Mouse (Mus musculus) left cerebral cortex, adult 8-10 months (tissue): Measurements from ENCODE around the gene Dact3. TPM values are rescaled to one million over a fixed set of nuclear protein-coding genes. Genes with fewer than 3 reads are reported as not detected.

ENCODE experiments used
- DNase-seq, 2 experiments: peaks; one replicate each; pipeline ENCODE4 v3.0.0; 2022; ENCODE audit warnings: low spot score in 2 of 2
- total RNA-seq, 4 experiments: library from RNA; stranded (reverse); gene quantifications; 2 replicates each; pipeline ENCODE4 v1.2.4; 2022

Dact3 gene
- total RNA-seq, 4 experiments from 2014 or later = 163 to 169 (median 166) TPM

DNA sequence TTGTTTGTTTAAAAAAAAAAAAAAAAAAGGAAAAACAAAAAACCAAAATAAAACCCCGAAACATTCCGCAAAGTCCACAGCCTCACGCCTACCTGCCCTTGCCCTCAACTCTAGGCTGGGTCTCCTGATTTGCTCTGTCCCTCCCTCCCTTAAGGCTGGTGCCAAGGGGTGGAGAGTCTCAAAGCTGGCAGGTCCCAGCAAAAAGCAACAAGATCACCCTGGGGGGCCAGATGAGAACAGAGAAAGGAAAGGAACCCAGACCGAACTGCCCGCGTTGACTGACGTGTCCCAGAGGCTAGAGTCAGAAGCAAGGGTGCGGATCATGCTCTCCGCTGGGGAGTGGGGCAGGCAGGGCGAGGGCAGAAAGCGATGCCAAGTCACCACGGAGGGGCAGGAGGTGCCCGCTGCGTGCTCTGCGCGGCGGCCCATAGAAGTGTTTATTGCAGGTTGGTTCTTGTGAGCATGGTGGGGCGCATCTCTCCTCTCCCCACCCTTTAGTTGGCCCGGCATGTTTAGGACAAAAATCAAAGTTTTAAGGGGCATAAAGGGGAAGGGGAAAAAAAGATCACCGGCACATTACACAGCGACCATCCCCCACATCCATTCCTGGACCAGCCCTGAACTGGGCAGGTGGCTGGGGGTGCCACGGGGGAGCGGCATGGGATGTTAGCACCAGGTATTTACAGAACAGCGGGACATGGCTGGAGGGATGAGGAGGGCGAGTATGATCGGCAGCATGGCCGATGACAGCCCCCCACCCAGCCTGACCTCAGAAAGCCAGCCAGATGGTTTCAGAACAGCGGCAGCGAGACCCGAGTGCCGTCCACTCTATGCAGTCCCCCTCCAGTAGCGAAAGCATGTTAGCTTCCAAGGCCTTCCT lies 40.6 kb downstream of the Dact3 start:
- no peak for DNase-seq

- DNase-seq = peak in 1 of 2 experiments; percentile 20
Measured at GRCm38 (mm10) chr7:16916342-16917265, 41.5 kb downstream of the Dact3 start.

DNA sequence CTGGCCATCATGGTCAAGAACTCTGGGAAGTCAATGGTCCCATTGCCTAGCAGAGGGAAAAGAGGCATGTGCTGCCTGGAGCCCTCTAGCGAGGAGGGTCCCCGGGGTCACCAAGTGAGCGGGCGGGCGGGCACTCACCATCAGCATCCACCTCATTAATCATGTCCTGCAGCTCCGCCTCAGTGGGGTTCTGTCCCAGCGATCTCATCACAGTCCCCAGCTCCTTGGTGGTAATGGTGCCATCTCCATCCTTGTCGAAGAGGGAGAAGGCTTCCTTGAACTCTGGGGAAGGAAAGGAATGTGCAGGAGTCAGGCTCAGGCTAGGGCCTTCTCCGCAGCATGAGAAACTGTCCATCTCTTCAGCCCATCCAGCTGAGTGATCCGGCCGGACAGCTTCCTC lies 42.3 kb downstream of the Dact3 start:
- no peak for DNase-seq

DNA sequence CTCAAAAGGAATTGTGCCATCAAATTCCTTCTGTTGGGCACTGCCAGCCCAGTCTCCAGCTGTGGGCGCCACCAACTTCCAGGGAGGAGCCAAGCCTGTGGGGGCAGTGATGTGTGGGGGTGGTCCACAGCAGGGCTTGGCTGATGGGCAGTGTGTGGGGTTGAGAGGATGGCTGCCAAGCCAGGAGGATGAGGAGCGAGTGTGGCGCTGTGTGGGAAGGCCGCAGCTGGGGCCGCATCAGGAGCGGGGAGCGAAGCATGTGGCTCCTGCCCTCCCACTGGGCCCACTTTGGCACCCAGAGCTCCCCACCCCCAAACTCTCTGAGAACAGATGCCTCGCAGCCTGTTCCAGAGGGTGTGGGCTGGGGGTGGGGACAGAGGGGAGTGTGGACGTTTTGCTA lies 42.9 kb downstream of the Dact3 start:
- DNase-seq = peak in 1 of 2 experiments; percentile 89

- DNase-seq = no peak
Measured at GRCm38 (mm10) chr7:16918670-16919069, 43.6 kb downstream of the Dact3 start.

- DNase-seq = no peak
Measured at GRCm38 (mm10) chr7:16919395-16920149, 44.5 kb downstream of the Dact3 start.

DNA sequence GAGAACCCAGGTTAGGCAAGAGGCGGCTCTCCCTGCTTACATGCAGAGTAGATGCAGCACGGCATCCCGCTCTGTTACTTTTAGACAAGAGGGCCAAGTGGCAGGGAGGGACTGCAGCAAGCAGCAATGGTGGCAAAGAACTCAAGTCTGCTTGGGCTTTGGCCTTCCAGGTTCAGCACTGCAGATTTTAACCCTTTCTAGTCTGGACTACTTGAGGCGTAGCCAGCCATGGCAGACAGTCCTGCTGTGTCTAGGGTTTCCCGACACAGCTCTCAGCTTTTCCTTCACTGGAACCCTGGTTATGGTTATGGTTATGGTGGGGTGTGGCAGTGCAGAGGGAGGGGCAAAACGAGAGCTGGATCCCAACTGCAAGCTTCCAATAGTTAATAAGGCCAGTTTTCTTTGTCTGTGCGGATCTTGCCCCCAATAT lies 45.0 kb downstream of the Dact3 start:
- DNase-seq = no peak

DNA sequence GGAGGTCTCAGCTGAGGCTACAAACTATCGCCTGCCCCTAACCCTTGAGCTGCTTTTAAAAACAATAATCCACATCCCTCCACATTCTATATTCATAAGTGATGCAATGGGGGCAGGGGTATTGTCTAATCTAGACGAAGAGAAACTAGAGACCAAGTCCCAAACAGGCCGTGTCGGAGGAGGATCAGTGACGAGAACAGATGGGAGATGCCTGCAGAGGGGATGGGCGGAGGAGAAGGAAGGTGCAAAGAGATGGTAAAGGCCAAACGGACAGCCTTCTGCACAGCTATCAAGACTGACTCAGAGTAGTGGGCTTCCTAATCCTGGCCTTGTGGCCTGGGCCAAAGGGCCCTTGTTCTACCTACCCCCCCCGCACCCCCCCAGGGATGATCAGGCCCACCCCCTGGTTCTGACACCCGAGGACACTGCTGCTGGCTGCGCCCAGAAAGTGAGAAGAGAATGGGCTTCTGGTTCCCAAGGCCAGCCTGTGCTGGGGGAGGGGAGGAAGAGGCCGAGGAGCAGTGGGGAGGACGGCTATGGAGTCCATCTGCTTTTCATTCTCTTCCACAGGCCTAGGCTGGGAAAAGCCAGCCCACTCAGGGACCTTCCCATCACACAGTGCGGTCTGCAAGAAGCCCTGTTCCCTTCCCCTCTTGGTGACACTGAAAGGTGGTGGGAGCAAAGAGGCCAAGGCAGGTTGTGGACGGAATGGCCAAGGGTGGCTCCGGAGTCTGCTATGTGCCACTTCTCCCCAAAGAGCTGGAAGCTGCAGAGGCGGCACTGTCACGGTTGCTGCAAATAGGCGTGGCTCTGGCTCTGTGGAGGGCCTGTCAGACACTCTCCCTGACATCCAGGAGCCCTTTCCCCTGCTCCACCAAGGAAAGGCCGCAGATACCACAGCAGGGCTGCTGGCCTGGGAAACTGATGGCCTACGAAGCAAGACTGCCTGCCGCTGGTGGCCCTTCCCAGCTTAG lies 46.0 kb downstream of the Dact3 start:
- DNase-seq = peak in 1 of 2 experiments; percentile 42

DNA sequence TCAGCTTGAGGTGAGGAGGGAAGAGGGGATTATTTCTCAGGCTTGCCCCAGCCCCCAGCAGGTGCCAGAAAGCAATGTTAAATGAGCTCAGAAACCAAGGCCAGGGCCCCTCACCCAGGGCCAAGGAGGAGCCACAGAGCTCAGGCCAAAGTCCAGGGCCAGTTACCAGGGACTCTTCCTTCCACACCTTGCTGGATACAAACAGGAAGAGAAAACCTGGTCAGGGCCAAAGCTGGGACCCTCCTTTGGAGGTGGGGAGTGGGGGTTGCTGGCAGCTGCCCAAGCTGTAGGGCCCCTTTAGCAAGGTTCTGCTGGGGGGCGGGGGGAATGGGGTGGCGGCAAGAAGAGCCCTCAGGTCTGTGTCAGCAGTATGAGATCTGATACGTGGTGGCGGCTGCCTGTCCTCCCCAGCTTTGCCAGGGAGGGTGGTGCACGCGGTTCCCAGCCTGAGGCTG lies 46.8 kb downstream of the Dact3 start:
- DNase-seq = peak in 1 of 2 experiments; percentile 25

DNA sequence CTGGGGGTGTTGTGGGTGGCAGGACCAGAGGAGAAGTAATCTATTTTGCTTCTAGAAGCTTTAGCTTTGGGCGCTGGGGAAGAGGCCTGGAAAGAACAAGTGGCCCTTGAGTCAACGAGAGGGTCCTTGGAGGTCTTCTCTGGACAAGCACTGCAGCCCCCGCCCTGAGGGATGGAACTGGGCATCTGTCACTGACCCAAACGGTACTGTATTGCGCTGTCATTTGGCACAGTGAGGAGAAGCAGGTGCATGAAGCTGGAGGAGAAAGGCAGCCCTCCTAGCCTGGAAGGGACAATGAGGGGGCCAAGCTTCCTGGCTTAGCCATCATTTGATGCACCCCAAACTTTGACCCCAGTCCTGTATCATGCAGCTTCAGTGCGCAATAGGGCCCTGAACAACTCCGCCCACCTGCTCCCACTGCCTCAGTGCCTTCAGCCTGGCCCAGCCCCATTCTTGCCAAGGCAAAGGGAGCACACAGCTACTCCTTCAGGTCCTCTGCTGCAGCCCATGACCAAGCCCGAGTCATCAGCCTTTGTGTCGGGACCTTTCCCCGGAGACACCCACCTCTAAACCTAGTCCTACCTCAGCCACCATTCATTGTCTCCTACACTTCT lies 47.4 kb downstream of the Dact3 start:
- peak; percentile 34 to 62 for DNase-seq

- DNase-seq = peak; percentile 61 to 70
Measured at GRCm38 (mm10) chr7:16923283-16924036, 48.3 kb downstream of the Dact3 start.

DNA sequence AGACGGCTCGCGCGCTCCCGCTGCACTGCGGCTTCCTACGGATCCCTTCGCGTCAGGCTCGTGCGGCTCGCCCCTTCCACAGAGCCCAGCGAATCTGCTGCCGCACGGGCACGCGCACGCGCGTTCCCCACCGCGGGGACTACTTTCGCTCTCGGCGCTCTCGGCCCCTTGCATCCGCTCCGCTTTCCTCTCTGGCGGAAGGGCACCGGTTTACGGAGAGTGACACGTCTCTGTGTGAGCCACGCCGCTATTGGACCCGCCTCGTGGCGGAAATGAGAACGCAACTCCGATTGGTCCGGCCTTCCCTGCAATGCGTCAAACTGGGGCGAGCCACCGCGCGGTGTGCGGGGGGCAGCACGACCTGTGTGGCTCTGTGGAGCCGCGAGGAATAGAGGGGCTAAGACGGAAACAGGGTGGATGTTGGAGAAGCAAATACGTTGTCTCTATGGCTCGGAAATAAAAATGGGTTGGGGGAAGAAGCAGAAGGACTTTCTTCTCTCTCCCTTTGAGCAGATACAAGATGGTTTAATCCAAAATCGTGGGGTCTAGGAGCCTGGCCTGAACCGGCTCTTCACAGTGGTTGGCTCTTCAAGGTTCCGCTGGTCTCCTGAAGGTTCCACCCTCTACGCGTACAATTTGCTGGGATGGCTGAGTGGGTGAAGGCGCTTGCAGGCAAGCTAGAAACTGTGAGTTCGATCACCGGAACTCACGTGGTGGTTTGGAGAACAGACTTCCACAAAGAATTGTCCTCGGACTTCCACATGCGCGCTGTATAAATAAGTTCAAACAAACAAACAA lies 49.1 kb downstream of the Dact3 start, which contains the start of gene Calm3:
TSS of gene Calm3 (minus strand) at position 78 of the 798 bp plus-strand sequence.
- DNase-seq = peak; percentile 98 to 100

- no peak for DNase-seq
Measured at GRCm38 (mm10) chr7:16928341-16928740, 53.2 kb downstream of the Dact3 start.

GRCm38 (mm10) chr7:16930850-16931249 lies 55.7 kb downstream of the Dact3 start:
- DNase-seq = no peak

- DNase-seq = no peak
Measured at GRCm38 (mm10) chr7:16931968-16932627, 57.0 kb downstream of the Dact3 start.

DNA sequence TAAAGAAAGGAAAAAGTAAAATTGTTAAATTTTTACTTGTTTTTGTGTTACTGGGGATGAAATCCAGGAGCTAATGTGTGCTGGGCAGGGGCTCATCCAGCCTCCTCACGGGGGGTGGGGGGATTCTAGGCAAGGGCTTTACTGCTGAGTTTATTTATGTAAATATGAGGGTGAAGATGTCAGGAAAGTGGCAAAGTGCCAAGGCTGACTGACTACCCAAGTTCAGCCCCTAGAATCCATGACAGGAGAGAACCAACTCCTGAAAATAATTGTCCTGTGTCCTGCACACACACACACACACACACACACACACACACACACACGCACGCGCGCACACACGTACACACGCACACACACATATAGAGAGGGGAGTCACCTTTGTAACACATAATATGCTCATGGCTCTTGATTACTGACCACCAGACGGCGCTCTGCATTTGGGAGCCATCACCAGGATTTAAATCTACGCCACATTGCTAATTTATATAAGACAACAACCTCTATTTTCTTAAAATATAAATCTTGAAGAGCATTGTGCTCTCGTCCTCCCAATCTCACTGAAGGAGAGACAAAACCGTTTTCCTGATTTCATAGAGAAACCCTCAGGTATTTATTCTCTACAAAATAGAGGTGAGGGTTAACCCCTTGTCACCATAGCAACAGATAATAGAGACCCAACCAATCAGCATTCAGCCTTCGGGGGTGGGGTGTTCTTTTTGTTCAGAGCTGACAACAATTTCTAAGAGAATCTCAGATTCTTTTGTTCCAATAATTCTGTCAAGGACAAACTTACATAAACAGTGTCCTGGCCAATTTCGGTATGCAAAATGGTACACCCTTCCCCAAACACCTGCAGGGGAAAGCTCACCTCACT lies 57.8 kb downstream of the Dact3 start:
- DNase-seq = no peak
